Mouse (Mus musculus) brain, embryonic 14.5 days (tissue): Measurements from ENCODE around the gene Cmtm7. TPM values are rescaled to one million over a fixed set of nuclear protein-coding genes. Genes with fewer than 3 reads are reported as not detected.
A peak's percentile ranks its signal among the peaks of the same experiment; 100 is the strongest.

Experiments used
- DNase-seq: peaks from one replicate; pipeline ENCODE4 v3.0.0-alpha.2; 2011; ENCODE audit warnings: low read depth
- CTCF ChIP-seq: fragments of 200-500 bp; IDR thresholded peaks from 2 replicates; pipeline ENCODE4 v1.5.1; 2012; ENCODE audit warnings: inconsistent platforms, mild to moderate bottlenecking, moderate library complexity, borderline replicate concordance; ENCODE audit not compliant: insufficient read depth, insufficient read length; ENCODE audit errors: extremely low read depth
- POLR2A ChIP-seq: fragments of 200-500 bp; IDR thresholded peaks from 2 replicates; pipeline ENCODE4 v1.6.1; 2012; ENCODE audit warnings: mild to moderate bottlenecking, inconsistent platforms, borderline replicate concordance; ENCODE audit not compliant: poor library complexity, insufficient read depth, insufficient read length, severe bottlenecking; ENCODE audit errors: extremely low read depth
- polyA plus RNA-seq: library from polyadenylated mRNA; depleted of rRNA; stranded (reverse); fragments of >200 nt; gene quantifications from 2 replicates; pipeline ENCODE4 v1.2.3, GENCODE M21; 2012

The Cmtm7 gene
- polyA plus RNA-seq, 1 experiment, result 17.5 TPM

DNA sequence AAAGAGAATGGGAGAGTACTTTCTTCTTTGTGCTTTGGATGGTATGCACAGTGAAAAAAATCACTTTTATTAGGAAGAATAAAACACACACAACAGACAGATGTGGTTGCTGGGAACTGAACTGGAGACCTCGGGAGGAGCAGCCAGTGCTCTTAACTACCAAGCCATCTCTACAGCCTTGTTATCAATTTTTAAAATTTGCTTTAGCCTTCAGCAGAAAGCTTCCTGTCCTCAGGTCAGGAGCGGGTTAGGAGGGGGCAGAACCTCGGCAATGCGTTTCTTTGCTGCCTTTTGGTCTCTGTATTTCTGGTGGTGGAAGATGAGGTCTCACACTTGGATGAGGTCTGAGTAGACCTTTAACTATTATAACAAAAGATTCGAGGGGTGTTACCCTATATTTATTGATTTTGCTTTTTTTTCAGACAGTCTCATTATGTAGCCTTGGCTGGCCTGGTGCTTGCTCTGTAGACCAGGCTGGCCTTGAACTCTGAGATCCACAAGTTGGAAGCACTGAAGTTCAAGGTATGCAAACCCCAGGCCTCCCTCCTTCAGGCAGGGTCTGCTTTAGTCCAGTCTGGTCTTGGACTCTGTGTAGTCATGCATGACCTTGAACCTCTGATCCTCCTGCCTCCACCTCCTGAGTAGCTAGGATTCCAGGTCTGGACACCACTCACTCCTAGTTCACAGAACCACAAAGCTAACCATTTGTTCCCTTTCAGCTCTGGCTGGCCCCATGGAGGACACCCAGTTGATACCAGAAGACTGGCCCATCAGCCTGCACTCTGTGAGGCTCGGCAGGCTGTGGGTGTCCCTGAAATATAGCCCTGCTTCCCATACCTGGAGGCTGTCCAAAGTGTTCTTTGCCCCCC lies 4.2 kb downstream of the Cmtm7 start:
- TF ChIP-seq POLR2A, result no peak
- no peak for TF ChIP-seq CTCF

GRCm38 (mm10) chr9:114776361-114776760 lies 5.3 kb downstream of the Cmtm7 start:
- no peak for DNase-seq
- TF ChIP-seq CTCF (no peak), POLR2A (no peak)

More for the DNA sequence above, 4.2 kb downstream of the Cmtm7 start:
- no peak for DNase-seq

- DNase-seq, result peak; percentile 56
- TF ChIP-seq CTCF (no peak), POLR2A (no peak)
Measured at GRCm38 (mm10) chr9:114775272-114775671, 6.4 kb downstream of the Cmtm7 start.

DNA sequence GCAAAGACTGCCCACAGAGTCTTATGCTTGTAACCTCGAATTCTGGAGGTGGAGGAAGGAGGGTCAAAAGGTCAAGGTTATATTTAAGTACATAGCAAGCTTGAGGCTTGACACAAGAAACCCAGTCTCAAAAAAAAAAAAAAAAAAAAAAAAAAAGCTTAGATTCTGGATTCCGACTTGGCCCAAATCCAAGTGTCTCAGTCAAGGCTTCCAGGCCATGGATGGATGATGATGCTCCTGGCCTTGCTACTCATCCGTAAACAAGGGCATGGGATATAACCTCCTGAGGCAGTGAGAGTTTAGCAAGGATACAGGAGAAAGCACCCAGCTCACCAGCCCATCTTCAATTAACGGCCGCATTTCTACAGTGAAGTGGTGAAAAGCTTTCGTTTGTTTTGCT lies 7.0 kb downstream of the Cmtm7 start:
- TF ChIP-seq POLR2A (no peak), CTCF (no peak)
- DNase-seq, result no peak

DNA sequence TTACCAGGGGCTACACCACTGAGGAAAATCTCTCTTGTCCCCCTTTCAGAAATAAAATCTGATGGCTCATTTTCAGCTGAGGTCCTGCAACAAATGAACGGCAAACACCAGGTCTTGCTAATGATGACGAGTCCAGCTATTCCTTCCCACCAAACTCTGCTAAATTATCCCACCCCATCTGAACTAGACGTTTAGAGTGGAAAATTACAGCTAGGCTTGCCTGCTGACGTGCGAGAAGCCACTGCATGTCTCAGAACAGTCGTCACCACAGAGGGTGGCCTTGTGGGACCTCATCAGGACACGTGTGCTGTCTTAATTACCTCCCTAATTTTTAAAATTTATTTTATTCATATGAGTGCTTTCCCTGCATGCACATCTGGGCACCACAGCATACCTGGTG lies 10.1 kb downstream of the Cmtm7 start:
- DNase-seq, result no peak
- no peak for TF ChIP-seq CTCF
- TF ChIP-seq POLR2A, result no peak

GRCm38 (mm10) chr9:114770224-114770623 lies 11.4 kb downstream of the Cmtm7 start:
- no peak for TF ChIP-seq CTCF
- no peak for TF ChIP-seq POLR2A
- DNase-seq, result no peak

- no peak for DNase-seq
- no peak for TF ChIP-seq CTCF
- no peak for TF ChIP-seq POLR2A
Measured at GRCm38 (mm10) chr9:114768066-114768465, 13.6 kb downstream of the Cmtm7 start.

GRCm38 (mm10) chr9:114767507-114767906 lies 14.1 kb downstream of the Cmtm7 start:
- no peak for DNase-seq
- TF ChIP-seq POLR2A, result no peak
- no peak for TF ChIP-seq CTCF

GRCm38 (mm10) chr9:114767030-114767429 lies 14.6 kb downstream of the Cmtm7 start:
- peak; percentile 95 for DNase-seq
- TF ChIP-seq POLR2A (no peak), CTCF (no peak)

DNA sequence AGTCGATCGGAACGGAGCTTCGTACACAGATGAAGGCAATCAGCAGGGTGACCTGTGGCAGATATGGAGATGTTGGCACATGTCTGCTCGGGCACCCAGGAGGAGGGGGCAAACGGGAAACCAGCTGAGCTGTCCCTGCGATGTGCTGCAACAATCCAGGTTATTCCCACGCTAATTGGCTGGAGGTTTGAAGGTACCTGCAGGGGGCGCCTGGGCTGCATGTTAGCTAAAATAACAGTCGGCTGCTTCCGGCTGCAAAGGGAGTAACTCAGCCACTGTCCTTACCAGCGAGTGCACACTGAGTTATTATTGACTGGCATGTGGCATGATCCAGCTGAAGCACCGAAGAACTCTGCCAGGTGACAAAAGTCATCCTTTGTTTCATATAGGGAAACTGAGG lies 18.3 kb downstream of the Cmtm7 start:
- DNase-seq, result peak; percentile 52
- TF ChIP-seq CTCF (peak; percentile 60), POLR2A (no peak)

DNA sequence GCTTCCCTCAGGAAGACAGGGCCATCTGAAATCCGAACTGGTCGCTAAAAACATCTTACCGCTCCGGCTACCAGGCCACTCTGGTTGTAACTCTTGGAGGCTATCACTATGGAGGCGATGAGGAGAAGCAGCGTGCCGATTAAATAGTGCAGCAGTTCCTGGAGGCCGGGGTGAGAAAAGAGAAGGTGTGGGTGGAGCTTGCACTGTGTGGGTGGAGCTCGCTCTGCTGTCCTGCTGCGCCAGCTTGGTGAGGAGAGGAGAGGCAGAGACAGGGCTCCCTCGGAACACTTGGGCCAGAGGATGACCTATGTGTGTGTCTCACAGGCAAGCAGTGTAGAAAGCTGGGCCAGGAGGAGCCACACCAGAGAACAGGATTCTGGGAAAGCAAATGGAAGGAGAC lies 19.8 kb downstream of the Cmtm7 start:
- DNase-seq, result no peak
- no peak for TF ChIP-seq POLR2A
- TF ChIP-seq CTCF, result no peak

DNA sequence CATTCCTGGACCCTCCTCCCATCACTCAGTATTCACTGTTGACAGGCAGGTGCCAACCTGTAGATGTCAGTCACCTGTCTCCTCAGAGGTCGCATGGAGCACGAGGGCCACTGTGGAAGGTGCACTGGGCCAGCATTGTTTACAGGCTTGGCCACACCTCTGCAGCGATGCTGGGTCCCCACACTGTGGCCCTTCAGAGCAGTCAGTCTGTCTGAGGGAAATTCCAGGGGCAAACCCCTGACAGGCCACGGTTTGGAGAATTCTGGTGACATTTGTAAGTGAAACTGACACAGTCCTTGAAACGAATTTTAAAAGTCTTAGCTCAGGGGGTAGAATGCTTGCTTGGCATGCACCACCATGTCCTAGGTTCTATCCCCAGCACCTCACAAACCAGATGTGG lies 21.3 kb downstream of the Cmtm7 start:
- TF ChIP-seq POLR2A (no peak), CTCF (no peak)
- DNase-seq, result no peak
